Mouse (Mus musculus): ENCODE measurements at regions not wholly inside any gene's neighbourhood (a gene's known extent, or its start where the extent isn't known, plus 50 kb on each side); places are given as distances from the start of the nearest gene placed in this dataset.
A peak's percentile ranks its signal among the peaks of the same experiment; 100 is the strongest.

DNA sequence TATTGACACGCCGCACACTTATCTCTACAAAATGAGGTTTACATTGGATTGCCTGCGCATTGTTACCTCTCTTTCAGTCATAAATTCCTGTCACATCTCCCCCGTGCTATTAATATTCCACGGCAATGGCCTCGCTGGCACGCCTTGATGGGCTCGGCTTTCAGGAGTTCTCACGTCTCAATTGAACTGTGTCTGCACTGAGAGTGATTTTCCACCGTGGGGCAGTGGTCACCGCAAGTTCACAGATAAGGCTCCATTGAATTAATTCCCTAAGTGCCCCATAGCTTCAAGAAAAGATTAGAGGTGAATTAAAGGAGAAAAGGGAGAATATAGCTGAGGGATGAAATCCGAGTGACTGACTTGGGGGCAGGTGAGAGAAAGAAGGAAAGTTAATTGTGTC, 424.5 kb downstream of the Ajap1 start:
- Histone ChIP-seq H3K36me3 (ENCODE audit: control insufficient read depth, insufficient read depth, low read length) (no peaks in the 10 kb centered on the region), H3K9ac (ENCODE audit: low read depth, low read length) (no peak overlapping the region), H3K4me1 (ENCODE audit: control insufficient read depth, insufficient read depth, low read length) (no peaks in the 10 kb centered on the region), H3K27ac (replicated peaks; ENCODE audit: insufficient read depth, low read depth, low read length) (no peak overlapping the region), H3K4me3 (ENCODE audit: insufficient read depth, low read depth, low read length) (no peak overlapping the region), H3K79me2 (ENCODE audit: control insufficient read depth, insufficient read depth, low read length) (no peaks in the 10 kb centered on the region), H3K27me3 (ENCODE audit: control insufficient read depth, insufficient read depth, low read length) (no peaks in the 10 kb centered on the region)
- WGBS, result 86% methylated on average over 12 of the region's 12 CpGs
- no peak for DNase-seq (ENCODE audit: extremely low read depth, low read depth, low spot score)
- TF ChIP-seq CTCF (IDR thresholded peaks at IDR 0.05; ENCODE audit: low read depth, low read length) (no peak), POLR2A (IDR thresholded peaks at IDR 0.05; ENCODE audit: extremely low read depth, insufficient read depth, low read length) (no peak)

DNA sequence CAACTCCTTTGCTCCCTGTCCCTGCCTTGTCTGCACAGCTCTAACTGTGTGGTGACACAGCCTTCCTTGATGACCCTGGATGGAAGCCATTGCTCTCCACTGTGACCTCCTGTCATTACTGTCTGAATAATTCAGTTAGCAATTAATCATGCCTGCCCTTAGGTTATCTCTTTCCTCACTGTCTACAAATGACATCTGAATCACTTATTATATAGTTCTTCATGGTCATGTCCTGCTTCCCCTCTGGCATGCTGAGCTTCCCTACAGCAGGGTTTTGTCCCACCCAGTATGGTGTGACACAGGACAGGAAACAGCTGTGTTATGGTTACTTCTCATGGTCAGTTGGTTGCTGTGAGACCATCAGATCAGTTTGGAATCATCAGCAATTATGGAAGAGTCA, 458.9 kb downstream of the Ajap1 start:
- DNase-seq (ENCODE audit: extremely low read depth, low read depth, low spot score), result no peak
- H3K27ac ChIP-seq (replicated peaks; ENCODE audit: insufficient read depth, low read depth, low read length), result no peak overlapping the region
- TF ChIP-seq POLR2A (IDR thresholded peaks at IDR 0.05; ENCODE audit: extremely low read depth, insufficient read depth, low read length), result no peak
- TF ChIP-seq CTCF (IDR thresholded peaks at IDR 0.05; ENCODE audit: low read depth, low read length), result no peak

DNA sequence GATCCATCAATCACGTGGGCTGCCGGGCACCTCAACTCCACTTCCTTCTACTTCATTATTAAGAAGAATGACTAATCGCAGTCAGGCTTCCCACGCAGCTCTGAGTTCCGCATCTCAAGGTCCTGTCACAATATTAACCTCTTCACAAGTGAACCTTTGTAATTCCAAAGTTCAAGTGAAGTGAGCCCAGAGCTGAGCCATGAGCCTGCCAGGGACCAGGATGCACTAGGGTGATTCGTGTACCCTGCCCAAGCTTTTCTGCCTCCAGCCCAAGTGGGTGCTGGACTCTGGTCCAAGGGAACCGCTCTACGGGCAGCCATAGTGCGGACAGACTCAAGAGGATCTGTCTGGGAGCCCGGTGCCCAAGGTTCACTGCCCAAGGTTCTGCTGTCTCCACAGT, 463.4 kb downstream of the Ajap1 start:
- H3K27ac ChIP-seq (replicated peaks; ENCODE audit: insufficient read depth, low read depth, low read length), result no peak overlapping the region
- H3K79me2 ChIP-seq (ENCODE audit: control insufficient read depth, insufficient read depth, low read length), result no peaks in the 10 kb centered on the region
- DNase-seq (ENCODE audit: extremely low read depth, low read depth, low spot score), result peak; percentile 57
- 77% methylated on average over 10 of the region's 10 CpGs for WGBS
- no peaks in the 10 kb centered on the region; the same call in 1 of the 2 replicates for H3K27me3 ChIP-seq (ENCODE audit: control insufficient read depth, insufficient read depth, low read length)
- H3K36me3 ChIP-seq (ENCODE audit: control insufficient read depth, insufficient read depth, low read length), result no peaks in the 10 kb centered on the region
- H3K4me1 ChIP-seq (ENCODE audit: control insufficient read depth, insufficient read depth, low read length), result no peaks in the 10 kb centered on the region
- TF ChIP-seq POLR2A (IDR thresholded peaks at IDR 0.05; ENCODE audit: extremely low read depth, insufficient read depth, low read length), result no peak
- TF ChIP-seq CTCF (IDR thresholded peaks at IDR 0.05; ENCODE audit: low read depth, low read length), result no peak
- no peak overlapping the region for H3K4me3 ChIP-seq (ENCODE audit: insufficient read depth, low read depth, low read length)
- H3K9ac ChIP-seq (ENCODE audit: low read depth, low read length), result no peak overlapping the region

More for the DNA sequence above, 458.9 kb downstream of the Ajap1 start:
- Histone ChIP-seq H3K4me3 (ENCODE audit: insufficient read depth, low read depth, low read length) (no peak overlapping the region), H3K4me1 (ENCODE audit: control insufficient read depth, insufficient read depth, low read length) (no peaks in the 10 kb centered on the region), H3K79me2 (ENCODE audit: control insufficient read depth, insufficient read depth, low read length) (no peaks in the 10 kb centered on the region), H3K36me3 (ENCODE audit: control insufficient read depth, insufficient read depth, low read length) (no peaks in the 10 kb centered on the region), H3K27me3 (ENCODE audit: control insufficient read depth, insufficient read depth, low read length) (no peaks in the 10 kb centered on the region), H3K9ac (ENCODE audit: low read depth, low read length) (no peak overlapping the region)

DNA sequence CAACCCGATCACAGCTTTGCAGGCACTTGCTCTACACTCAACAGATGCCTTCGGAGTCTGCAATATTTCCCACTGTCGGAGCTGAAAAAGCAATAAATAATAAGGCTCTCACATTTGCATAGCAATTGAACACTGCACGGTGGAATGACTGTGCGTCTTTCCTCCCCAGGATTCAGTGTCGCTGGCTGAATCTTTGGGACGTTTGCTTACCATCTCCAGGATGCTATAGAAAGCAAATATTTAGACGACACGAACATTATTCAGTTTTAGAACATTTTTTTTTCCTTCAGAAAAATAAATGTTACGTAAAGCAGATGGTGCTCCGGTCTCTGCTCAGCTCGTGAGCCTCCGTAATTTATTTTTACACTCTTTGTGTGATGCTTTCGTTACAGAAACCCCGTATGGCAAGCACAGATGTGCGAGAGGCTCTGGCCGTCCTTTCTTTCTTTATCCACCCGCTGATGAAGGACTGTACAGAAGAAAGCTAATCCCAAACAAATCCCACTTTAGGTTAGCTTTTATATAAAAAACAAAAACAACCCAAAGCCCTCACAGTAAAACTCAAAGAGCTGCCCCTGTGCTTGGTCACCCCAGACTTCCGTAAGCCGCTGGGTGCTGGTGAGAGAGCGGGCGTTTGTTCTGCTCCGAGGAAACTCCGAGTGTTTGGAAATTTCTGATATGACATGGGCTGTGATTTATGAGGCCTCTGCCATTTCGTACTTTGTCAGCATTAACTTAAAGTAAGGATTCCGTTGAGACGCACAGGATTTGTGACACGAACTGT, 464.3 kb downstream of the Ajap1 start:
- H3K27me3 ChIP-seq (ENCODE audit: control insufficient read depth, insufficient read depth, low read length), result no peaks in the 10 kb centered on the region; the same call in 1 of the 2 replicates
- no peak overlapping the region for H3K27ac ChIP-seq (replicated peaks; ENCODE audit: insufficient read depth, low read depth, low read length)
- no peak for TF ChIP-seq CTCF (IDR thresholded peaks at IDR 0.05; ENCODE audit: low read depth, low read length)
- no peak for TF ChIP-seq POLR2A (IDR thresholded peaks at IDR 0.05; ENCODE audit: extremely low read depth, insufficient read depth, low read length)
- H3K79me2 ChIP-seq (ENCODE audit: control insufficient read depth, insufficient read depth, low read length), result no peaks in the 10 kb centered on the region
- H3K4me1 ChIP-seq (ENCODE audit: control insufficient read depth, insufficient read depth, low read length), result no peaks in the 10 kb centered on the region
- no peaks in the 10 kb centered on the region for H3K36me3 ChIP-seq (ENCODE audit: control insufficient read depth, insufficient read depth, low read length)
- no peak overlapping the region for H3K4me3 ChIP-seq (ENCODE audit: insufficient read depth, low read depth, low read length)
- DNase-seq (ENCODE audit: extremely low read depth, low read depth, low spot score), result no peak
- 79% methylated on average over 28 of the region's 28 CpGs for WGBS
- no peak overlapping the region for H3K9ac ChIP-seq (ENCODE audit: low read depth, low read length)

DNA sequence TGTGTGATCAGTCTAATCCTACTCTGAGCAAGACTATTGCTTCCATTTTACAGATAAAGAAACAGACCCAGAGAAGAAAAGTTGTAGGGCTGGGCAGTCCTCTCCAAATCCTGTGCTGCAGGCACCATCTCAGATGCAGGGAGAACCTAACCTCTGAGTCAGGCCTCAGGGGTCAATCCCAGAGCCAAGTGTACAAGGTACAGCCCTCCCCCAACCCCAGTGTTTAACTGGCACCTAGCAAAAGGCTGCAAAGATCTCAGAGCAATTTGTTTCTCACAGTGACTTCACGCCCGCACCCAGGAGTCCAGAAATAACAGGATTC, 464.8 kb downstream of the Ajap1 start:
- Histone ChIP-seq H3K9ac (ENCODE audit: low read depth, low read length) (no peak overlapping the region), H3K4me1 (ENCODE audit: control insufficient read depth, insufficient read depth, low read length) (no peaks in the 10 kb centered on the region), H3K27ac (replicated peaks; ENCODE audit: insufficient read depth, low read depth, low read length) (no peak overlapping the region), H3K4me3 (ENCODE audit: insufficient read depth, low read depth, low read length) (no peak overlapping the region), H3K79me2 (ENCODE audit: control insufficient read depth, insufficient read depth, low read length) (no peaks in the 10 kb centered on the region), H3K36me3 (ENCODE audit: control insufficient read depth, insufficient read depth, low read length) (no peaks in the 10 kb centered on the region), H3K27me3 (ENCODE audit: control insufficient read depth, insufficient read depth, low read length) (no peaks in the 10 kb centered on the region; the same call in 1 of the 2 replicates)
- no peak for TF ChIP-seq POLR2A (IDR thresholded peaks at IDR 0.05; ENCODE audit: extremely low read depth, insufficient read depth, low read length)
- TF ChIP-seq CTCF (IDR thresholded peaks at IDR 0.05; ENCODE audit: low read depth, low read length), result no peak
- no peak for DNase-seq (ENCODE audit: extremely low read depth, low read depth, low spot score)
- 91% methylated on average over 2 of the region's 2 CpGs for WGBS

DNA sequence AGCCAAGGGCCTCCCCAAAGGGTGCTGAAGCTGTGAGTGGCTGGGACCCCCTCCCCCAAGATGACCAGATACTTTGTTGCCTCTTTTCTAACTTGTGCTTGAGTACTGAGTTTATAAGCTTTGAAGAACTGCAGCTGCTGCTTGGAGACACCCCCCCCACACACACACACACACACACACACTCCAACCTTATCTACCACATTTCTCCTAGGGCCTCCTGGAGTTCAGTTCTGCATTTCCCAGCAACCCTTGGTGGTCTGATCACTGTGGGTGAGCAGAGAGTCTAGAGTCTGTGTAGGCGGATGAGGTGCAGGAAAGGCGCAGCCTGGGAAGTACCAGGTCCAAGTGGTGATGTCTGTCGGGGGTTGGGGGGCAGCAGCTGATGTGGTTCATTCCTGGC, 479.3 kb downstream of the Ajap1 start:
- H3K9ac ChIP-seq (ENCODE audit: low read depth, low read length), result no peak overlapping the region
- DNase-seq (ENCODE audit: extremely low read depth, low read depth, low spot score), result no peak
- WGBS, result 80% methylated on average over 3 of the region's 3 CpGs
- no peaks in the 10 kb centered on the region for H3K27me3 ChIP-seq (ENCODE audit: control insufficient read depth, insufficient read depth, low read length)
- TF ChIP-seq CTCF (IDR thresholded peaks at IDR 0.05; ENCODE audit: low read depth, low read length) (no peak), POLR2A (IDR thresholded peaks at IDR 0.05; ENCODE audit: extremely low read depth, insufficient read depth, low read length) (no peak)
- no peak overlapping the region for H3K4me3 ChIP-seq (ENCODE audit: insufficient read depth, low read depth, low read length)
- no peaks in the 10 kb centered on the region for H3K79me2 ChIP-seq (ENCODE audit: control insufficient read depth, insufficient read depth, low read length)
- H3K4me1 ChIP-seq (ENCODE audit: control insufficient read depth, insufficient read depth, low read length), result peaks cover 5% of the 10 kb centered on the region
- H3K36me3 ChIP-seq (ENCODE audit: control insufficient read depth, insufficient read depth, low read length), result no peaks in the 10 kb centered on the region
- H3K27ac ChIP-seq (replicated peaks; ENCODE audit: insufficient read depth, low read depth, low read length), result peak overlapping the region; percentile 27; the same call in 1 of the 2 replicates

All from liver, adult 2 months (tissue).